Mouse (Mus musculus): ENCODE results near the gene Nck2. TPM values are rescaled to one million over a fixed set of nuclear protein-coding genes. Genes with fewer than 3 reads are reported as not detected.

The Nck2 gene
- polyA plus RNA-seq (2012; rRNA removed): 62.6 and 63.7 TPM in 2 replicates

GRCm38 (mm10) chr1:43444531-43444930 is at the start of gene Nck2:
Gene Nck2, plus strand, starts transcription at chr1:43444579.

Other genes starting within 250 kb of the Nck2 start
- 32.2 and 33.6 TPM in 2 replicates for gene Fhl2, start 247.6 kb upstream of the Nck2 start, polyA plus RNA-seq (2012; rRNA removed)

Data from colon, adult 2 months (tissue).